Mouse (Mus musculus) G1E (cell line): ENCODE data around the gene Pdia5.

Source experiments
- CTCF ChIP-seq: IDR thresholded peaks from 2 replicates; pipeline ENCODE4 v1.5.1; 2012; ENCODE audit warnings: low read depth, low read length, inconsistent platforms, mixed read lengths
- GATA1 ChIP-seq: IDR thresholded peaks from 2 replicates; pipeline ENCODE4 v1.6.1; 2012; ENCODE audit warnings: borderline replicate concordance, low read length, inconsistent platforms, mixed read lengths
- POLR2AphosphoS5 ChIP-seq: IDR thresholded peaks from 2 replicates; pipeline ENCODE4 v1.6.1; 2012; ENCODE audit warnings: low read depth, low read length, inconsistent platforms; ENCODE audit not compliant: insufficient replicate concordance
- TAL1 ChIP-seq: conservative IDR thresholded peaks from 2 replicates; pipeline ENCODE4 v1.6.1; 2012; ENCODE audit warnings: low read depth, low read length, inconsistent platforms, mixed read lengths

DNA sequence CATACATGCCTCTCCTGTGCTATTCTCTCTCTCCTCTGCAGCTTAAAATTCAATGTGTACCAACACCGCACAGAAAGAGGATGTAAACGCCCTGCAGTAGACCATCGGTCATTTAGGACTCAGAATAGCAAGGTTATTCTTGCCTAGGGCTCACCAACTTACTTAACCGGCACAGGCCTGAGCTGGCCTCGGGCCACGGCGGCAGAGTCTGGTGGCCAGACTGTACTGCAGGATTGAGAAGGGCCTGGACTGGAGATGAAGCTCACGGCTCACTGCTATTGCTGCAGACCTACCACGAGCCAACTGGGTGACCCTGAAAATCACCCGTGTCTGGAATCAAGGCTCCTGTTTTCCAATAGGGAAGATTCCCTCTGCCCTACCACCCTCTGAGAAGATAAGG lies 27.0 kb downstream of the Pdia5 start:
- TF ChIP-seq TAL1 (no peak), CTCF (no peak), GATA1 (no peak), POLR2AphosphoS5 (no peak)
